Mouse (Mus musculus) left cerebral cortex, adult 9 months (tissue): ENCODE measurements around the gene Nbeal2.

ENCODE experiments used
- DNase-seq, 2 experiments: peaks; one replicate each; pipeline ENCODE4 v3.0.0; 2022; ENCODE audit warnings: low spot score in 2 of 2

Nbeal2 gene

GRCm38 (mm10) chr9:110649775-110650174, 4.2 kb downstream of the Nbeal2 start:
- DNase-seq = no peak

GRCm38 (mm10) chr9:110645219-110645618, 8.7 kb downstream of the Nbeal2 start:
- DNase-seq = no peak

DNA sequence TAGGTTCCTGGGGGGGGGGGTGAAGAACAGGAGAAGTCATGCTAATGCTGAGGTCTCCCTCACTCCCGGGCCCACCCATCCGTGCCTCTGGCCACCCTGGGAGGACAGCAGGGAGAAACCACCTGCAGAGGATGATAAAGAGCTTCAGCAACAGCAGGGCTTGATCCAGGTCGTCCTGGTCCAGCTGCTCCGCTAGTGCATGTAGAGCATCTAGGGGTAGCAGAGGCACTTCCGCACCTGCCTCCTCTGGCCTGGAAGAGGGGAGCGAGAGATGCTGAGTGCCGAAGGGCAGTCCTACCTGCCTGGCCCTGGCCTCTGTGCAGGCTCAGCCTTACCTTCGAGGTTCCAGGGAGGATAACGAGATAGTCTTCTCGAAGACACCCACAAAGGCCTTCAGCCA, 9.7 kb downstream of the Nbeal2 start:
- no peak for DNase-seq

DNA sequence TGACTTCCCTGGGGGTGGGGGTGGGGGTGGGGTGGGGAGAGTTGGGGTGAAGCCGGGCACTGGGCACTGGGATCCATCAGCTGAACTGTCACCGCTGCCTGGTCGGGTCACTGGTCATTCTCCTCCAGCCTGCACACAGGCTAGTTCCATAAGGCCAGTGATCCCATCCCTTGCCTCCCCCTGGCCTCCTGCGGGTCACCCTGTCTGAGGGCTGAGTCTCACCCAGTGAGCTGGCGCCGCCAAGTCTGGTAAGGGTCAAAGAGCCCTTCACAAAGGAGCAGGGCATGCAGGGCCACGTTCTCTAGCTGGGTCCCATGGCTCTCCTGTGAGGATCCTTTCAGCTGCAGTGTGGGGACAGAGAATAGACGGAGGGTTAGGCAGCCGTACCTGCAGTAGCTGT, 10.2 kb downstream of the Nbeal2 start:
- DNase-seq = no peak

GRCm38 (mm10) chr9:110642812-110643524, 11.0 kb downstream of the Nbeal2 start:
- no peak for DNase-seq

GRCm38 (mm10) chr9:110641006-110641405, 13.0 kb downstream of the Nbeal2 start:
- DNase-seq = no peak

DNA sequence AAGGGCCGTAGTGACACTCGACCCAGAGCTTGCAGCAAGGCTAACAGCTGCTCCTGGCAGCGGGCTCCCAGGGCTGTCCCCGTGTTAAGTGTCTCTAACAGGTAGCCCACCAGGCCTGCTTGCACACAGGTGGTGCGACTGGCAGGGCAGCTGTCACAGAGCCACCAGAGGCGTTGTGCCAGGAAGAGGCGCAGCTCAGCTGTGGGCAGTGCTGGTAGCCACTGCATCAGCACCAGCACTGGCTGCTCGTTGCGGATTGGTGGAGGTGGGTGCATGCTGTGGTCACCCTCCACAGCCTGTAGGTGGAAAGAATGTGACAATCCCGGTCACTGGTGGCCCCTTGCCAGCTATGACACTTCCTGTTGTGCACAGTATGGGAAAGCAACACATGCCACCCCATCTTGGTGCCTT, 15.3 kb downstream of the Nbeal2 start:
- DNase-seq = no peak

DNA sequence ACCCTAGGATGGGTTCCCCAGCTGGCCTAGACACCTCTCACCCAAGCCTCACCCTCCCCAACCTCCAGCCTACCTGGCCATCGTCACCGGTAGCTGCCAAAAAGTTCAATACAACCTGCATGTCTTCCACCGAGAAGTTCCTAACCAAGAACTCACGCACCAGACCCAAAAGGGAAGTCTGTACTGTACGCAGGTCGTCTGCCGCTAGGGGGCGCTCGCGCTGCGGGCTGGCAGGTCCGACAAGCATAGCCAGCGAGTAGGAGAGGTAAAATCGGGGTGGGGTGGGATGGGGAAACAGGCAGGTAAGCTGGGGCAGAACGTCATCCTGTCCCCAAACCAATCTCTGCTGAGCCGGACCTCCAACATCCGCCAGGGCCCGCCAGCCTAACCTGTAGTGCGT, 18.7 kb downstream of the Nbeal2 start:
- peak in 1 of 2 experiments; percentile 86 for DNase-seq

- DNase-seq = no peak
These were observed 20.1 kb downstream of the Nbeal2 start for GRCm38 (mm10) chr9:110633882-110634281.

- DNase-seq = no peak
These were observed 21.3 kb downstream of the Nbeal2 start for GRCm38 (mm10) chr9:110632671-110633070.

- no peak for DNase-seq
These were observed 22.2 kb downstream of the Nbeal2 start for GRCm38 (mm10) chr9:110631651-110632275.

GRCm38 (mm10) chr9:110631191-110631590, 22.8 kb downstream of the Nbeal2 start:
- DNase-seq = no peak

DNA sequence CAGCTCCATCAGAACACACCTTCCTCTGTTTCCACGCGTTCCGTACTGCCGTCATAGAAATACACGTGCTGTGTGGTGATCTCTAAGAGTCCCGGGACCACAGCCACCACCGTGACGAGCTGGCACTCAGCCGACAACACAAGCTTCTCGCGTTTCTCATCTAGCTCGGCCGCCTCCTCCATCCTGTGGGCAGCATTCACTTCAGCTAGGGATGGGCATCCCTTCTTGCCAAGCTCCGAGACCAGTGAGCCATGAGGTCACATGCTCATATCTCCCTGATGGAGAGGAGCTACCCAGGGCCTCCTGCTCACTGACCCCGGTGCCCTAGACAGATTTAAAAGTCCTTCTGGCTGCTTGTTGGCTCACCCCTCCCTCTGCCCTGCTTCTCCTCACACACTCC, 23.8 kb downstream of the Nbeal2 start:
- DNase-seq = peak in 1 of 2 experiments; percentile 31

DNA sequence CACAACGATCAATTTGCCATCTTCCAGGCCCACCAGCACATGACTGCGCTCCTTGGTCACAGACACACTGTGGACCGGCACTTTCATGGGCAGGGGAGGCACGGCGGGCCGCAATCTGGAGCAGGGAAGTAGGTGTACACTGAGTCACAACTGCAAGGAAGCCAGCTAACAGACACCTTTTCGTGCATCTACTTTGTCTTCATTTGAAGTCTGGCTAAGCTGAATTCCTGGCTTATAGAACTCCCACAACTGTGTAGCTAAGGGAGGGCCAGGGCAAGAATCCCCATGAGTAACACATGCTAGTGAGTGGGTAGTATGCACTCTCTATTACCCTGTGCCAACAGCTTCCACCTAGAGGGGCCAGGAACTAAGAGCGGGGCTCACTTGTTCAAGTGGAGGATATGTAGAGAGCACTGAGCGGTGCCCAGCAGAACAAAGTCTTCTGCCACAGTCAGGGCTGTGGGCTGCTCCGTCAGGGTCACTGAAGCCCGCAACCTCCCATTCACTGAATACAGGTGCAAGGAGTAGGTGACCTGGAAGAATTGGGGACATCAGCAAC, 28.5 kb downstream of the Nbeal2 start:
- peak in 1 of 2 experiments; percentile 28 for DNase-seq

DNA sequence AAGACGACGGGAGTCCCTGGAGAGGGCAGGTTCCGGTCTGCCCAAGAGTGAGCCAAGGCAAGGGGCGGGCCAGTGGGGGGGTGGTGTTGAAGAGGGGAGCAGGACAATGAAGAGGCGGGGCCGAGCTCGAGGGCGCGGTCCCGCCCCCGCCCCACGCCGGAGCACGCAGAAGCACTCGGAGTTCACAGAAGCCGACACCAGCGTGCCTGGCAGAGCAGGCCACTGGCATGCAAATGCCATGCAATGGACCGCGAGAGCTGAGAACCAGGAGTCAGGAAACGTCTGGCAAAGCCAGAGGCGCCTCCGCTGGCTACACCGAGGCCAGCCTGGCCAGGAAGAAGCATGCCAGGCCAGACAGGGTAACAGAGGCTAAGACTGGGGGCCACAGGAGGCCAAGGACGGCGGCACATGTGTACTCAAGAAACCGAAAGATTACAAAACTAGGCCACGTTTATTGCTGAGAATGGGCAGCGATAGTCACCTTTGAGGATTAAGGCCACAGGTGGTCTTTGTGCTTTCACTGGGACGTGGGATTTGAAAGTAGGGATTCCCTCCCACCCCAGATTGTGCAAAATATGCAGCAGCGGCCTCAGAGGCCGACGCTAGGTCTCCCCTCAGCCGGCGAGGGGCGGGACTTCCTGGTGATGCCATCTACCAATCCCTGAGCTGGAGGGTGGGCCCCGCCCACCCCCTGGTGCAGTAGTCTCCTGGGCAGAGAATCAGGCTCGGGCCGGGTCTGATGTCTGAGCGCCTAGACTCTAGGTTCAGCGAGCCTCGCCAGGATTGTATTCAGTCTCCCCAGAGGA, 29.4 kb downstream of the Nbeal2 start, which contains the start of gene Nradd:
TSS of gene Nradd (minus strand) at position 92 of the 806 bp plus-strand sequence.
- peak; percentile 66 to 86 for DNase-seq

- no peak for DNase-seq
These were observed 30.4 kb downstream of the Nbeal2 start for GRCm38 (mm10) chr9:110623416-110624195.

DNA sequence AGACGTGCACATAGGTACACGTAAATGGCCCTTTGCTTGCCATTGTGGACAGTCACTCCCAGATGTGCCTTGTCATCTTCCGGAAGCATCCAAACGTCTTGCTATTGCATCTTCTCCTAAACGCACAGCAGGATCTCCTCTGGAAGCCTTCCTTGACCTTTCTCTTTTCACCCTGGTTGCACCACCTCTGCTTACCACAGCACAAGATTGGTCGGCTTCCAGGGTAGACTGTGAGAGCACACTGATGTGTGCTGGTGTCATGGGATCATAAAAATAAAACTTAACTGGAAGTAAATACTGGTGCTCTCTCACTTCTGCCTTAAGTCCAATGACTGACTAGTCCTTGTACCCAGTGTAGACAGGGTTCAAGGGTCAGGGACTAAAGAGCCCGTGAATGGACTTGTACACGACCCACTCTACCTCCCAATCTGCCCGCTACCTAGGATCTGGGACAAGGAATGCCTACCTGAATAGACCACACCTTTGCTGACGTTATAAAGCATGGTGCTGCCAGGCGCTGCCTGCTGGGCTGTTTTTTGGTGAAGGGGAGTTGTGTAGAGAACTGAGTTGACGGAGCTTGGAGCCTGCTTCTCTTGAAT, 31.2 kb downstream of the Nbeal2 start:
- DNase-seq = no peak

DNA sequence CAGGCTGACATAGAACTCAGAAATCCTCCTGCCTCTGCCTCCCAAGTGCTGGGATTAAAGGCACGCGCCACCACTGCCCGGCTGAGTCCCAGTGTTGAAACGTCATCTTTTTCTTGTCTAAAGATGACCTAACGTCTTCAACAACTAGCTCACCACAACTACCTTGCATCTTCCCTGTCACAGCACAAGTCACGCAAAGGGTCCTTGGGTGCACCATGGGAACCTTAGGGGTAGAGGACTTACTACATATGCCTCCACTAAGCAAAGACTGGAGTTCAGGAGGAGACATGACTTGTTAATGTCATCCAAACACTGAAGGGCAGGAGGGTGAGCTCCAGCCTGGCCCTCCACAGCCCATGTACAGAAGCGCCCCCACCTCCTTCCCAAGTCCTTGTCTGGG, 33.3 kb downstream of the Nbeal2 start:
- DNase-seq = no peak

GRCm38 (mm10) chr9:110620180-110620579, 33.8 kb downstream of the Nbeal2 start:
- DNase-seq = no peak

DNA sequence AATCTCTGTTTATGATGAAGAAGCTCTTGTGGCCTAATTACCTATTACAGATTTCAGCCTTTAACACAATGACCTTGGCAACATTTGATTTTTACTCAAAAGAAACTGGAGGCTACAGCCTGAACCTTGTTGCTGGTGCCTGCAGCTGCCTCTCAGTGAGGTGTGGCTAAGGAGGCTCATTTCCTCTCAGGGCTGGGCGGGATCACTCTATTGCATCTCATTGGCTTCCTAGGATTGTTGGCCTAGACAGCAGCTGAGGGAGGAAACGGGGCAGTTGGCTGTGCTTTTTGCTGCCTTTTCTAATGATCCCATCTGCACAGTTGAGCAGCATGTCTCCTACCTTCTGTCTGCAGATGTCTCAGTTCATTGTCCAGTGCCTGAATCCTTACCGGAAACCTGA, 36.9 kb downstream of the Nbeal2 start:
- DNase-seq = no peak

DNA sequence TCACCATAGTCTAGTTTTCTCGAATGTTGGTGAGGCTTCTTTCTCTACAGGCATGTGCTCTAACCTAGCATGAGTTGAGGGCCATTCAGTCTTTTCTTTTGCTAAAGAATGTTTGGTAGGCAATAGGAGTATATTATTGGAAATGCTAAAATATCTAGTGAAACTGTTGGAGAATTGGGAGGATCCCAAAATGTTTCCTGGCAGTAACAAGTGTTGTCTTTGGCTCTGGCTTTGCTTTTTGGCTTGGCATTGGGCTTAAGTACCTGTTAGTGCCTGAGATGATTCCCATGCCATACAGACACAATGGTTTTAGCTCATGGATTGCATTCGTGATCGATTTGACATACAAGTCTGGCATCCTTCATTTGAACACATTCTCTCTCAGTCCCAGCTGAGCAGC, 42.5 kb downstream of the Nbeal2 start:
- no peak for DNase-seq
